ENCODE assay signal across 8 mouse cellular contexts in the genomic region with DNA sequence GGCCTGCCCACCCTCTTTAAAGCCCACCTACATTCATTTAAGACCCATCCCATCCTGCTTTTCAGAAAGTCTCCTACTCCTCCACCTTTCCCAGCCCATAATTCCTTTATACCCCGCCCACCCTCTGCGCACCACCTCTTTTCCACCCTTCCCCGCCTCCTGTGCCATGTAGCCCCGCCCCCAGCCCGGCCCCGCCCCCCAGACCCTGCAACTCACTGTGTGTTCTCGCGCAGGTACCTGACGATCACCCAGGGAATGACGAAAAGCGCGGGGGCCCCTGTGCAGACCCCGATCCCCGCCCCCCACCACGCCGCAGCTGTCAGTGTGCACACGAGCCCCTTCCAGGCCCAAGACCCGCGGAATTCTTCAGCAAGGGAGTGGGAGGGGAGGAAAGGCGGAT. TPM values are rescaled to one million over a fixed set of nuclear protein-coding genes. Genes with fewer than 3 reads are reported as not detected.
A peak's percentile ranks its signal among the peaks of the same experiment; 100 is the strongest.
DNase-seq lines count a peak whose midpoint lies in the region; ATAC-seq and TF ChIP-seq lines count a peak whose summit lies in the region.

No protein-coding gene starts in this region.

- TF ChIP-seq CTCF in lung, postnatal 0 days (IDR thresholded peaks at IDR 0.05), result no peak

- peaks cover 27% of the 10 kb centered on the region for H3K4me1 ChIP-seq in heart, embryonic 11.5 days (ENCODE audit: control insufficient read depth, insufficient read depth, low read length)
- peaks cover 34% of the 10 kb centered on the region for H3K4me1 ChIP-seq in hindbrain, embryonic 15.5 days (replicated peaks)
- H3K4me1 ChIP-seq in lung, postnatal 0 days (ENCODE audit: insufficient read depth, low read depth, low read length), result peaks cover 10% of the 10 kb centered on the region

- peak overlapping the region; percentile 36 for H3K4me3 ChIP-seq in heart, embryonic 11.5 days (ENCODE audit: low read depth, low read length)
- H3K4me3 ChIP-seq in hindbrain, embryonic 15.5 days, result peak overlapping the region; percentile 40
- H3K4me3 ChIP-seq in lung, postnatal 0 days (ENCODE audit: low read depth, low read length), result peak overlapping the region; percentile 19; the same call in 1 of the 2 replicates

- peak; percentile 64 for ATAC-seq in heart, embryonic 11.5 days (replicated peaks; ENCODE audit: insufficient number of reproducible peaks, low FRiP score, low TSS enrichment)
- peak; percentile 60 for ATAC-seq in hindbrain, embryonic 15.5 days (ENCODE audit: low FRiP score, low read depth)
- ATAC-seq in lung, postnatal 0 days, result peak; percentile 43

- peak overlapping the region; percentile 39; the same call in 1 of the 2 replicates for H3K9ac ChIP-seq in heart, embryonic 11.5 days (ENCODE audit: low read depth, low read length)
- peak overlapping the region; percentile 37; the same call in 1 of the 2 replicates for H3K9ac ChIP-seq in hindbrain, embryonic 15.5 days
- no peak overlapping the region for H3K9ac ChIP-seq in lung, postnatal 0 days (replicated peaks; ENCODE audit: low read depth)

- intact Hi-C loops in heart, postnatal 14 days (cut with DNase I), result no loop called here
- intact Hi-C loops in heart, postnatal 25 days (cut with DNase I), result no loop called here

- peak overlapping the region; percentile 75 for H3K4me2 ChIP-seq in heart, embryonic 11.5 days
- peak overlapping the region; percentile 67 for H3K4me2 ChIP-seq in hindbrain, embryonic 15.5 days
- H3K4me2 ChIP-seq in lung, postnatal 0 days (replicated peaks; ENCODE audit: low read depth, low read length), result peak overlapping the region; percentile 57

- no peaks in the 10 kb centered on the region for H3K36me3 ChIP-seq in heart, embryonic 11.5 days (ENCODE audit: control insufficient read depth, insufficient read depth, low read length)
- H3K36me3 ChIP-seq in hindbrain, embryonic 15.5 days, result peaks cover 1% of the 10 kb centered on the region; the same call in 1 of the 2 replicates
- no peaks in the 10 kb centered on the region for H3K36me3 ChIP-seq in lung, postnatal 0 days (ENCODE audit: insufficient read depth, low read length)

- no peaks in the 10 kb centered on the region for H3K9me3 ChIP-seq in heart, embryonic 11.5 days (replicated peaks; ENCODE audit: control insufficient read depth, low read length)
- H3K9me3 ChIP-seq in hindbrain, embryonic 15.5 days, result no peaks in the 10 kb centered on the region
- H3K9me3 ChIP-seq in lung, postnatal 0 days (ENCODE audit: low read length), result no peaks in the 10 kb centered on the region

- WGBS in heart, embryonic 11.5 days (ENCODE audit: insufficient replicate concordance), result under 1% methylated on average over 20 of the region's 20 CpGs
- 1% methylated on average over 20 of the region's 20 CpGs for WGBS in hindbrain, embryonic 15.5 days
- WGBS in lung, postnatal 0 days, result 3% methylated on average over 20 of the region's 20 CpGs

- H3K27ac ChIP-seq in heart, embryonic 11.5 days (ENCODE audit: low read depth, low read length), result no peak overlapping the region
- H3K27ac ChIP-seq in hindbrain, embryonic 15.5 days (replicated peaks), result no peak overlapping the region
- no peak overlapping the region for H3K27ac ChIP-seq in lung, postnatal 0 days (ENCODE audit: low read length)

- peaks cover 17% of the 10 kb centered on the region for H3K27me3 ChIP-seq in heart, embryonic 11.5 days (ENCODE audit: control insufficient read depth, insufficient read depth, low read length)
- peaks cover 38% of the 10 kb centered on the region for H3K27me3 ChIP-seq in hindbrain, embryonic 15.5 days
- H3K27me3 ChIP-seq in lung, postnatal 0 days (replicated peaks; ENCODE audit: insufficient read depth, low read length), result peaks cover 7% of the 10 kb centered on the region; the same call in 1 of the 2 replicates

- no peak for TF ChIP-seq EP300 in lung, postnatal 0 days (IDR thresholded peaks at IDR 0.05)

- DNase-seq in heart, postnatal 14 days, result no peak
- DNase-seq in Muller cell, postnatal 12 days (ENCODE audit: inconsistent ontology term), result peak; percentile 55
- DNase-seq in lung, postnatal 0 days (ENCODE audit: low spot score), result peak; percentile 64
- DNase-seq in layer of hippocampus, adult 11-12 months (ENCODE audit: low spot score), result no peak
- no peak for DNase-seq in gastrocnemius, adult 8-10 months (ENCODE audit: low spot score in 2 of 2)
- DNase-seq in heart, postnatal 25 days (ENCODE audit: low spot score), result no peak

RNA-seq across cellular contexts. Expression of a gene that starts 5.8 kb away (rescaled TPM):
- polyA plus RNA-seq in heart, embryonic 11.5 days (2014; fragmentation: Nextera tagmentation; extraction: Ambion mirVana), result 9.0 and 10.8 TPM in 2 replicates
- total RNA-seq in heart, postnatal 14 days (2021), result under 1 TPM; 0.37 to 0.55 TPM
- polyA plus RNA-seq in hindbrain, embryonic 15.5 days (2015; fragmentation: Nextera tagmentation; extraction: Ambion mirVana), result 2.1 TPM in 2 replicates
- 0.80 and 1.0 TPM in 2 replicates for polyA plus RNA-seq in lung, postnatal 0 days (2015; fragmentation: Nextera tagmentation; extraction: Ambion mirVana)
- under 1 TPM in 1 of 4 experiments, not detected in 3; 0.13 TPM for total RNA-seq in gastrocnemius, adult 8-10 months (2022)
- under 1 TPM; 0.21 to 0.22 TPM for total RNA-seq in heart, postnatal 25 days (2021)

RNA-seq across cellular contexts. Expression of a gene that starts 10.6 kb away (rescaled TPM):
- 120 and 125 TPM in 2 replicates for polyA plus RNA-seq in heart, embryonic 11.5 days (2014; fragmentation: Nextera tagmentation; extraction: Ambion mirVana)
- 10 to 100 TPM; 62.8 to 70.8 TPM for total RNA-seq in heart, postnatal 14 days (2021)
- 116 and 118 TPM in 2 replicates for polyA plus RNA-seq in hindbrain, embryonic 15.5 days (2015; fragmentation: Nextera tagmentation; extraction: Ambion mirVana)
- polyA plus RNA-seq in lung, postnatal 0 days (2015; fragmentation: Nextera tagmentation; extraction: Ambion mirVana), result 63.2 and 65.2 TPM in 2 replicates
- 10 to 100 TPM; 50.6 to 59.4 (median 57.3) TPM for total RNA-seq in gastrocnemius, adult 8-10 months (2022)
- total RNA-seq in heart, postnatal 25 days (2021), result 10 to 100 TPM; 67.8 to 71.0 TPM

RNA-seq across cellular contexts. Expression of a gene that starts 11.0 kb away (rescaled TPM):
- polyA plus RNA-seq in heart, embryonic 11.5 days (2014; fragmentation: Nextera tagmentation; extraction: Ambion mirVana), result 6.4 and 7.6 TPM in 2 replicates
- total RNA-seq in heart, postnatal 14 days (2021), result 1 to 10 TPM; 5.9 to 6.1 TPM
- polyA plus RNA-seq in hindbrain, embryonic 15.5 days (2015; fragmentation: Nextera tagmentation; extraction: Ambion mirVana), result 21.7 and 24.2 TPM in 2 replicates
- polyA plus RNA-seq in lung, postnatal 0 days (2015; fragmentation: Nextera tagmentation; extraction: Ambion mirVana), result 14.1 and 14.5 TPM in 2 replicates
- 1 to 10 TPM; 1.6 to 2.3 (median 1.9) TPM for total RNA-seq in gastrocnemius, adult 8-10 months (2022)
- 1 to 10 TPM; 4.6 to 5.1 TPM for total RNA-seq in heart, postnatal 25 days (2021)

RNA-seq across cellular contexts. Expression of a gene that starts 16.1 kb away (rescaled TPM):
- polyA plus RNA-seq in heart, embryonic 11.5 days (2014; fragmentation: Nextera tagmentation; extraction: Ambion mirVana), result 5.4 and 6.9 TPM in 2 replicates
- 10 to 100 TPM; 37.9 to 43.0 TPM for total RNA-seq in heart, postnatal 14 days (2021)
- polyA plus RNA-seq in hindbrain, embryonic 15.5 days (2015; fragmentation: Nextera tagmentation; extraction: Ambion mirVana), result 8.2 and 8.8 TPM in 2 replicates
- 17.9 and 21.7 TPM in 2 replicates for polyA plus RNA-seq in lung, postnatal 0 days (2015; fragmentation: Nextera tagmentation; extraction: Ambion mirVana)
- total RNA-seq in gastrocnemius, adult 8-10 months (2022), result 10 to 100 TPM; 10.9 to 15.9 (median 12.9) TPM
- 10 to 100 TPM; 37.1 to 37.8 TPM for total RNA-seq in heart, postnatal 25 days (2021)

RNA-seq across cellular contexts. Expression of a gene that starts 40.5 kb away (rescaled TPM):
- 6.3 and 6.4 TPM in 2 replicates for polyA plus RNA-seq in heart, embryonic 11.5 days (2014; fragmentation: Nextera tagmentation; extraction: Ambion mirVana)
- 1 to 10 TPM; 5.7 to 6.6 TPM for total RNA-seq in heart, postnatal 14 days (2021)
- polyA plus RNA-seq in hindbrain, embryonic 15.5 days (2015; fragmentation: Nextera tagmentation; extraction: Ambion mirVana), result 16.2 and 16.6 TPM in 2 replicates
- 9.9 and 10.1 TPM in 2 replicates for polyA plus RNA-seq in lung, postnatal 0 days (2015; fragmentation: Nextera tagmentation; extraction: Ambion mirVana)
- total RNA-seq in gastrocnemius, adult 8-10 months (2022), result 1 to 10 TPM; 2.2 to 2.9 (median 2.3) TPM
- total RNA-seq in heart, postnatal 25 days (2021), result 1 to 10 TPM; 5.4 to 5.5 TPM

Comparison
In these comparisons a context has a peak if more than half of its experiments do, and no peak if none do; other contexts are left out.
1. DNase-seq: peak in Muller cell, postnatal 12 days (single experiment) and lung, postnatal 0 days (single experiment); none in heart, postnatal 14 days (0 of 2), layer of hippocampus, adult 11-12 months (single experiment), gastrocnemius, adult 8-10 months (0 of 2) and heart, postnatal 25 days (single experiment).
2. Peak in every context shown above with its lines, with median percentiles within 50 percentile points of each other: ATAC-seq, H3K4me2 ChIP-seq and H3K4me3 ChIP-seq.